Mouse (Mus musculus) bone marrow, adult 2 months (tissue): ENCODE results near the gene Slc9a2.

Source experiments
- CTCF ChIP-seq: fragments of 200-500 bp; IDR thresholded peaks from 2 replicates; pipeline ENCODE4 v1.5.1; 2011; ENCODE audit warnings: low read length, control low read depth; ENCODE audit not compliant: control insufficient read depth, insufficient read depth
- POLR2A ChIP-seq: fragments of 200-500 bp; IDR thresholded peaks from 2 replicates; pipeline ENCODE4 v1.6.1; 2011; ENCODE audit warnings: low read depth, mild to moderate bottlenecking, control low read depth, low read length, borderline replicate concordance; ENCODE audit not compliant: control insufficient read depth

DNA sequence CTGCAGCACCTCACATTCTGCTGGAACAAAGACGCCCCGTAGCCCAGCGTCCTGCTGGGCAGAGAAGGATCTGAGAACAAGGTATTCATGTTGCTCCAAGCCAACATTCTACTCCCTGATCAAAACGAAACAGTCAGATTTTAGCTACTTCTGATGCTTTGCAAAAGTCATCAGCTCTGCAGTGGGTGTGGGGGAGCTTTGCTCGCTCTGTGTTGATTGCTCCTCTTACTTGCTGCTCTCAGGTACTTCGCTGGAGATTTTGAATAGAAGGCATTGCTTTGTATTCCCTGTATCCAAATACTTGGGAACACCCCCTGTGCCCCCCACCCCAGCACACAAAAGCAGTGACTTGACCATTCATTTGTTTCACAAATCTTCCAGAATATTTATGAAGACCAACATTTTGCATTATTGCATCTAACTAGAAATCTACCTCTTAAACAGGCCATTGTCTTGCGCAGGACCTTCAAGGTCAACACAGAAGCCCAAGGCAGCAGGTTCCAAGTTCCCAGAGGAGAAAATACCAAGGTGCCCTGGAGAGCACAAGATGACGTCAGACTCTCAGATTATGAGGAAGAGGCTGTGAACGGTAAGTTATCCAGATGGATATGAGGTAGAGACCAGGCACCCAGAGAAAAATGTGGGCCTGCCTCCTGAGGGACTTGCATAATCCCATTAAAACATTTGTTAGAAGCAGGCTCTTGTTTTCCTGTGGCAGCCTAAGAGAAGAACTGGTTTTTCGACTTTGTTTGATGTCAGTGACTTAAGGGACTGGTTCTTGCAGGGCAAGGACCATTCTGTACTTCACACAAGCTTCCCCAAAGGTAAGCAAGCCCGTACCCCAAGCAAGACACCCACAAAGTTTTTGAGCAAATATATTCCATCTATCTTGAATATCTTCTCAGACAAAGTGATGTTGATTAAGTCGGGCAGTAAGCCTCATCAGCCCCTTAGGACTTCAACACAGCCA lies 14.7 kb upstream of the Slc9a2 start:
- TF ChIP-seq CTCF (no peak), POLR2A (no peak)
